Mouse (Mus musculus): Measurements from ENCODE around the gene Zfp383.

DNA sequence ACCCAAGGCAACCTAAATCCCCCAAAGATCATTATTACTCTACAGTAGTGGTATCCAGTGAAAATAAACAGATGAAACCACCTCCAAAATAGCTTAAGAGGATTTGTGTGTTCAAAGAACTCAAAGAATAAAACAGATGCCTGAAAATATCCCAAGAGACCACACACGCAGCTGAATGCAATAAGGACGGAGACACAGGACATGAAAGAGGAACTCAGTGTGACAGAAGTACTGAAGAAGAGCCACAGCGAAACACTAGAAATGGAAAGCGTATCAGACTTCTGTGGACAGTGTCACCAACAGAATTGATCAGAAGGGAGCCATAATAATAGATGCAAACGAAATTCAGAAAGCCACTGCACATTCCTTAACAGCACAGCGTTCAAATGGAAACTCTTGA lies 30.8 kb downstream of the Zfp383 start:
- TF ChIP-seq GATA1 (IDR thresholded peaks at IDR 0.05; ENCODE audit: borderline replicate concordance, low read length) (no peak), FLI1 (IDR thresholded peaks at IDR 0.05; ENCODE audit: low read length) (no peak)
